Mouse (Mus musculus): ENCODE results near the gene Ccdc32. TPM values are rescaled to one million over a fixed set of nuclear protein-coding genes. Genes with fewer than 3 reads are reported as not detected.

The Ccdc32 gene
- total RNA-seq (2021) = 10 to 100 TPM; 49.7 to 57.8 TPM

DNA sequence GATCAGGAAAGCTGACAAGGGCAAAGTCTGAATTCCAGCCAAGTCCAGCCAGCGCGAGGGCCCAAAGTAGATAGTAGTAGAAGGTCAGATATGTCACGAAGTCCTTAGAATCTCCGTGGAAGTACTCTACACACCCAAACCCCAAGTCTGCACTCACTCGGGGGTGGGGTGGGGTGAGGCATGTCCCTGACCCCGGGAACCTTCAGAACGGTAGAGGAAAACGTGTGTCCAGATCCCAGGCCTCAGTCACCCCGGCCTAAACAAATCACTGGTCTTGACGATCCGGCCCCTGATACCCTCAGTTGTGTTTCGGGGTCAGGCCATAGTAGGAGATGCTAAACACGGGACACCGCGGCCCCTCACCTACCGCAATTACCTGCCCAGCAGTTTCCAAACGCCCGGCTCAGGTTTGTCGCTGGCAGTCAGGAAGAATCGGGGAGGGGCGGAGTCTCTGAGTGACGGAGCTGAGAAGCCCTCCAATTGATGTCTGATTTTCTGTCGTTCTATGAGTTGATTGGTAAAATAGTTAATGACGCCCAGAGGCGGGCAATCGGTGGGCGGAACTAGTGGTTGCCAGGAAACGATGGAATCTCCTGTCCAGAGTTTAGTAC lies at the start of gene Ccdc32:
Ccdc32 (minus strand) TSS at position 453 of the 611 bp plus-strand sequence.
- DNase-seq (ENCODE audit: extremely low spot score in 1 of 2, low spot score in 1 of 2) = peak; percentile 73 to 90

GRCm38 (mm10) chr2:119072397-119072796 lies 43.2 kb upstream of the Ccdc32 start:
- DNase-seq (ENCODE audit: extremely low spot score in 1 of 2, low spot score in 1 of 2) = no peak

GRCm38 (mm10) chr2:119060139-119060538 lies 30.9 kb upstream of the Ccdc32 start:
- DNase-seq (ENCODE audit: extremely low spot score in 1 of 2, low spot score in 1 of 2) = no peak

DNA sequence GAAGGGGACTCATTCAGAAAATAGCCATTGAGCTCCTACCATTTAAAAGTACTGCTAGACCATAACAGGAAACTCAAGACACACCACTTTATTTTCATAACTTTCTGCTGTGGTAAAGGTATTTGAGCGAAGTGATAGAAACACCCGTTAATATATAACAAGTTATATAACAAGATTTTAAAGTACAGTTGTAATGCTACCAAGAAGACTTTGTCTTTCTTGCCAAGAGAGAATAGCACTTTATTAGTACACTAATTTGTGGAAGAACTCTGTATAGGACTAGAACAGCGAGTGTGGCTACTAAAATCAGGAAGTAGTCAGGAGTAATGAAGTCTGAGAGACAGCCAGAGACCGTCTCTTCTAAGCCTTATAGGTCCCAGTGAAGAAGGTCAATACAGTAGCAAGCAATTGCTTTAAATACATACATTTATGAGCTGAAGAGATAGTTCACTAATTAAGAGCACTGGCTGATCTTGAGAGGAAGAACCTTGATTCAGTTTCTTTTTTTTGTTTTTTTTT lies 21.0 kb upstream of the Ccdc32 start:
- no peak for DNase-seq (ENCODE audit: extremely low spot score in 1 of 2, low spot score in 1 of 2)

GRCm38 (mm10) chr2:119047849-119048248 lies 18.7 kb upstream of the Ccdc32 start:
- no peak for DNase-seq (ENCODE audit: extremely low spot score in 1 of 2, low spot score in 1 of 2)

GRCm38 (mm10) chr2:119046649-119047611 lies 17.7 kb upstream of the Ccdc32 start, which contains the start of gene Knl1:
Gene Knl1 (plus strand): TSS chr2:119047119.
- peak; percentile 98 to 99 for DNase-seq (ENCODE audit: extremely low spot score in 1 of 2, low spot score in 1 of 2)

- DNase-seq (ENCODE audit: extremely low spot score in 1 of 2, low spot score in 1 of 2) = no peak
Measured at GRCm38 (mm10) chr2:119045163-119045562, 16.0 kb upstream of the Ccdc32 start.

DNA sequence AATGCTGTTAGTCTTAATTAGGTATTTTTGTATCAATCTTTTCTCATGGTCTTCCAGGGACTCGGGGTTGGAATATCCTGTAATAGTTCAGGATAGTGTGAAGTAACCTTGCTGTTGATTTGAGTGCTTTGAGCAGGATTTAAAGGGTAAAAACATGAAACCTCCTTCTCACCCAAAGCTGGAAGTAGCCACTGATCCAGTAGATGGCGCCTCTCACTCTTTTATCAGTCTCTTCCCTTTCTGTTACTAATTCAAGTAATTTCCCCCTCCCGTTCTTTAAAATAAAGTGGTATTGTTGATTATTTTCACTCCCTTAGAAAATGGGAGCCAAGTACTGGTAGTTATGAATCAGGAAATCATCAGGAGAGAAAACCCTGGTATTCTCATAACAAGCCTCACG lies 11.7 kb upstream of the Ccdc32 start:
- DNase-seq (ENCODE audit: extremely low spot score in 1 of 2, low spot score in 1 of 2) = peak in 1 of 2 experiments; percentile 36

DNA sequence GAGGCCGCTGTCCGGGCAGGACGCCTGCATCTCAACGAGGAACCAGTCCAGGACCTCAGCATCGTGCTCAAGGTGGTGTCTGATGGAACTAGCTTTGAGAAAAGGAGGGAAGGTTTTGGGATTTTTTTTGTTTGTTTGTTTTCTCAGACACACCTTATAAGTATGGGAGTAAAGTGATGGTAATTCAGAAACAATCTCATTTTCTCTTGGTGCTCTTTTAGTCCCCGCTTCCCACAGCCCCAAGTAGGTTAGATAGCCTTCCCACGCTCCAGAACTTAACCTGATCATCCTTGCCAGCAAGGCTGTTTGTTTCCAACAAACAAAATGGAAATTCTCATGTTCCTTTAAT lies 6.2 kb upstream of the Ccdc32 start:
- DNase-seq (ENCODE audit: extremely low spot score in 1 of 2, low spot score in 1 of 2) = no peak

DNA sequence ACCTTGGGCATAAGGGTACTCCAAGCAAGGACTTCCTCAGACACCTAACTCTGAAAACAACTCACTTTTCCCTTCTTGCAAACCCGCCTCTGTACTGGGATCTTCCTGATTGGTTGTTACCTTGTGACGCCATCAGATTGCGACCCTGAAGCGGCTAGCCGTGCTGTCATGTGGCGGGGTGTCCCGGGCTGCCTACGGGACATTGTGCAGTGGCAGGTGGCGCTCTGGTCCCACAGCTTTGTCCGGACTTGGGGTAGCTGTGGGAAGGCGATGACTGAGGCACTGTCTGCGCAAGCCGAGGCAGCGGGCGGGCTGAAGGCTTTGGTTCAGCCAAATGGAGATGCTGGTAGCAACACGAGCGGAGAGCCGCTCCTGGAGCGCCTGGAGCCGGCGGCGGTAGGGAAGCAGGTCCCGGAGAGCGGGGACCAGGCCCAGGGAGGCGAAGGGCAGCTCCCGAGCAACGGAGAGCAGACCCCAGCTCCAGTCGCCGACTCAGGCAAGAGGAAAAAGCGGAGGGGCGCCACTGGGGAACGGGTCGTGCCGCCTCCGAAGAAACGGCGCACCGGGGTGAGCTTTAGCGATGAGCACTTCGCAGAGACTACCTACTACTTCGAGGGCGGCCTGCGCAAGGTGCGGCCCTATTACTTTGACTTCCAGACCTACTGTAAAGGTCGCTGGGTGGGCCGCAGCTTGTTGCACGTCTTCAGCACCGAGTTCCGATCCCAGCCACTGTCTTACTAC lies 5.6 kb upstream of the Ccdc32 start, which contains the start of gene Rpusd2:
Rpusd2 (plus strand) TSS at position 135 of the 741 bp plus-strand sequence.
- peak; percentile 83 to 88 for DNase-seq (ENCODE audit: extremely low spot score in 1 of 2, low spot score in 1 of 2)

- DNase-seq (ENCODE audit: extremely low spot score in 1 of 2, low spot score in 1 of 2) = no peak
Measured at GRCm38 (mm10) chr2:119032191-119032590, 3.0 kb upstream of the Ccdc32 start.

- no peak for DNase-seq (ENCODE audit: extremely low spot score in 1 of 2, low spot score in 1 of 2)
Measured at GRCm38 (mm10) chr2:119026951-119027350, 2.2 kb downstream of the Ccdc32 start.

DNA sequence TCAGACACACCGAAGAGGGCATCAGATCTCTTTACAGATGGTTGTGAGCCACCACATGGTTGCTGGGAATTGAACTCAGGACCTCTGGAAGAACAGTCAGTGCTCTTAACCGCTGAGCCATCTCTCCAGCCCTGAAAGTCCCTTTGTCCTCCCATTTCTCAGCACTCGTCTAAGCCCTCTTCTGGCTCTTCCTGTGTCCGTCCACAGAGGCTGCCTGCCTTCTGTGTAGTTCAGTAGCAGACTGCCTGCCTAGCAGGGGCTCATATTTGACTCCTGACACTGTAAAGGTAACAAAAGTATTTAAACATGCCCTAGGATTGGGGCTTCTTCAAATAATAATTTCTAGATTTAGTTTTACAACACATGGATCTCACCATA lies 4.0 kb downstream of the Ccdc32 start:
- DNase-seq (ENCODE audit: extremely low spot score in 1 of 2, low spot score in 1 of 2) = no peak

GRCm38 (mm10) chr2:119024536-119025238 lies 4.5 kb downstream of the Ccdc32 start:
- no peak for DNase-seq (ENCODE audit: extremely low spot score in 1 of 2, low spot score in 1 of 2)

GRCm38 (mm10) chr2:119023154-119023660 lies 6.0 kb downstream of the Ccdc32 start:
- no peak for DNase-seq (ENCODE audit: extremely low spot score in 1 of 2, low spot score in 1 of 2)

GRCm38 (mm10) chr2:119019538-119019937 lies 9.7 kb downstream of the Ccdc32 start:
- no peak for DNase-seq (ENCODE audit: extremely low spot score in 1 of 2, low spot score in 1 of 2)

DNA sequence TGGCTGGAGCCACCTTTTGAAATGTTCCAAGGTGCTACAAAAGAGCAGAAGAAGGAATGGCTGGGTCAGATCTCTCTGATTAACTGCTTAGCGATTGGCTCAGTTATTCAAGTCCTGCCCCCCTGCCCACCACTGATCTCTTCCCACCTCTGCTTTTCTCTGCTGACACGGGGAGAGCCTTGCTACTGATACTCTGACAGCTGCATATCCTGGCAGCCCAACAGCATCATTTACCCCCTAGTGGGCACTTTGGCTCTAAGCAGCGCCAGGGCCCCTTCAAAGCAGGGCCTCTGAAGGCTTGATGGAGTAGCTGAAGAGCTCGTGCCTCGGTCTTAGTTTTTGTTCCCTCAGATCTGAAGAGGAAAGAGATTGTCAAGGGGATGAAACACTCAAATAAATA lies 10.1 kb downstream of the Ccdc32 start:
- DNase-seq (ENCODE audit: extremely low spot score in 1 of 2, low spot score in 1 of 2) = no peak

DNA sequence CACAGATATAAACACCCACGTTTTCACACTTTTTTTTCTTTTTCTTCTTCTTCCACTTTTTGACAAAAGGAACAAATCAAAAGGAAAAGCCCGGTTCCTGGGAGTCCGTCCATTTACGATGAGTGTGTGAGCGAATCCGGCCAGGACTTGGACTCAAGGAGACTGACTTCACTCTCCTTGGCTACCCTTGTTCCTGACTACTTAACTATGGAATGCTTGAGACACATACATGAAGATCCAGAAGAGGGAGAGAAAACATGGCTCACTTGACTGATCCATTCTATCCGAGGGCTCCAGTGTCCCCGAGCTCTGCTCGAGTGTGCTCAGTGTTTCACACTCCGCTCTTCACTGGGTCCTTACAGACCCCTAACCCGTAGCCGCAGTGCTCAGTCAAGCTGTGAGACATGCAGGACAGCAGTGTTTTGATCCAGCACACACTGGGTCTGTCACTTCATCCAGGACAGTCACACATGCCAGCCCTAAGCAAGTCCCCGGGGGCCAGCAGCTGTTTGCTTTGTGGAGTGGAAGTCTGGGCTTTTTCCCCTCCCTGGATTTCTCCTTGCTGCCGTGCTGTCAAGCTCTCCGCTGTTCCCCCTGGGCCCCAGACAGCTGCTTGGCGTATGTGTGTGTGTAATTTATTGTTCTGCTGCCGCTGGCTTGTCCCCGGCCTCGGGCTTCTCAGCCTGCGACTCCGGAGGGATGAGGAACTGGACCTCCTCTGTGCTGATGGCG lies 10.6 kb downstream of the Ccdc32 start:
- DNase-seq (ENCODE audit: extremely low spot score in 1 of 2, low spot score in 1 of 2) = peak in 1 of 2 experiments; percentile 10

GRCm38 (mm10) chr2:119017647-119018046 lies 11.5 kb downstream of the Ccdc32 start:
- no peak for DNase-seq (ENCODE audit: extremely low spot score in 1 of 2, low spot score in 1 of 2)
